Mouse (Mus musculus): ENCODE results near the gene Aif1. TPM values are rescaled to one million over a fixed set of nuclear protein-coding genes. Genes with fewer than 3 reads are reported as not detected.
"Not testable (repeated sequence)": the region's sequence is repeated elsewhere in the genome, so short reads cannot be mapped to it uniquely, and the experiment has no call there.

The Aif1 gene
- total and polyA plus RNA-seq, 2 experiments: 1.6 to 13.3 TPM

DNA sequence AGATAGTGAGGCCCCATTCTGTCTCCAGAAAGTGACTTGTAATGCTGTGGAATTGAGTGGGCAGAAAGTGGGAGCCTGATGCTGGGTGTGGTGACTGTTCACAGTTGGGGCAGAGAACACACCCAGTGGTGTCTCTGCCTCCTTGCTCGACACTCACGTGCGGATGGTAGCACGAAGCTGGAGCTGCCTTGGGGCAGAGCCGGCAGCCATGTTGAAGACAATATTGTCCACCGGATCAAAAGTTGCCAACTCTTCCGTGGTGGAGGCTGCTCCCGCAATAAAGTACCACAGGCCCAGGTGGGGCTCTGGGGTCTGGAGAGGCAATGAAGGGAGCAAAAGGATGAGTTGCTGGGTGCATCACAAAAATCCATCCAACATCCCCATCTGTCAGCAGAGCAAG lies 44.8 kb downstream of the Aif1 start:
- WGBS: 23% methylated on average over 8 of the region's 8 CpGs
- H3K4me3 ChIP-seq (ENCODE audit: insufficient read depth, low read depth, low read length): peak overlapping the region; percentile 69
- H3K36me3 ChIP-seq (ENCODE audit: control insufficient read depth, insufficient read depth, low read length): peaks cover 7% of the 10 kb centered on the region; the same call in 1 of the 2 replicates
- H3K27ac ChIP-seq (replicated peaks; ENCODE audit: insufficient read depth, low read depth, low read length): peak overlapping the region; percentile 85
- H3K4me1 ChIP-seq (ENCODE audit: control insufficient read depth, insufficient read depth, low read length): peaks cover 19% of the 10 kb centered on the region
- peaks cover 19% of the 10 kb centered on the region; the same call in 1 of the 2 replicates for H3K79me2 ChIP-seq (ENCODE audit: control insufficient read depth, insufficient read depth, low read length)
- DNase-seq (ENCODE audit: extremely low read depth, low read depth, low spot score): no peak
- no peaks in the 10 kb centered on the region for H3K27me3 ChIP-seq (ENCODE audit: control insufficient read depth, insufficient read depth, low read length)
- TF ChIP-seq POLR2A (IDR thresholded peaks at IDR 0.05; ENCODE audit: extremely low read depth, insufficient read depth, low read length) (no peak), CTCF (IDR thresholded peaks at IDR 0.05; ENCODE audit: low read depth, low read length) (no peak)
- H3K9ac ChIP-seq (ENCODE audit: low read depth, low read length): peak overlapping the region; percentile 80

DNA sequence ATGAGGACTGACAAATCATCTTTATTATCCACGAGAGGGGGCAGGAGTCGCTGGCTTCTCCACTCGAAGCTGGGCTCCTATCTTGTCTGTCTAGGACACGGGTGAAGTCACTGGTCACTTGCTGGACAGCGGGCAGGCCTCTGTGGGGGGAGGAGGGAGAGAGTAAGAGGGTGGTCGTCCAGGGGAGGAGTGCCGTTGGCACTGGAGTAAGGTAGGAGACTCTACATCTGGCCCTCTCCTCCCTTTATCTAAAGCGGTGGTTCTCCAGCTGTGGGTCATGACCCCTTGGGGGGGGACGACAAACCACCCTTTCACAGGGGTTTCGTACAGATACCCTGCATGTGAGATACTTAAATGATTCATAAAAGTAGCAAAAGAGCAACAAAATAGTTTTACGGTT lies 46.9 kb downstream of the Aif1 start:
- DNase-seq (ENCODE audit: extremely low read depth, low read depth, low spot score): no peak
- no peak overlapping the region for H3K27ac ChIP-seq (replicated peaks; ENCODE audit: insufficient read depth, low read depth, low read length)
- no peak overlapping the region for H3K4me3 ChIP-seq (ENCODE audit: insufficient read depth, low read depth, low read length)
- 63% methylated on average over 11 of the region's 11 CpGs for WGBS
- H3K4me1 ChIP-seq (ENCODE audit: control insufficient read depth, insufficient read depth, low read length): peaks cover 25% of the 10 kb centered on the region
- H3K36me3 ChIP-seq (ENCODE audit: control insufficient read depth, insufficient read depth, low read length): peaks cover 7% of the 10 kb centered on the region; the same call in 1 of the 2 replicates
- TF ChIP-seq POLR2A (IDR thresholded peaks at IDR 0.05; ENCODE audit: extremely low read depth, insufficient read depth, low read length) (no peak), CTCF (IDR thresholded peaks at IDR 0.05; ENCODE audit: low read depth, low read length) (no peak)
- H3K79me2 ChIP-seq (ENCODE audit: control insufficient read depth, insufficient read depth, low read length): peaks cover 15% of the 10 kb centered on the region; the same call in 1 of the 2 replicates
- no peak overlapping the region for H3K9ac ChIP-seq (ENCODE audit: low read depth, low read length)
- no peaks in the 10 kb centered on the region for H3K27me3 ChIP-seq (ENCODE audit: control insufficient read depth, insufficient read depth, low read length)

DNA sequence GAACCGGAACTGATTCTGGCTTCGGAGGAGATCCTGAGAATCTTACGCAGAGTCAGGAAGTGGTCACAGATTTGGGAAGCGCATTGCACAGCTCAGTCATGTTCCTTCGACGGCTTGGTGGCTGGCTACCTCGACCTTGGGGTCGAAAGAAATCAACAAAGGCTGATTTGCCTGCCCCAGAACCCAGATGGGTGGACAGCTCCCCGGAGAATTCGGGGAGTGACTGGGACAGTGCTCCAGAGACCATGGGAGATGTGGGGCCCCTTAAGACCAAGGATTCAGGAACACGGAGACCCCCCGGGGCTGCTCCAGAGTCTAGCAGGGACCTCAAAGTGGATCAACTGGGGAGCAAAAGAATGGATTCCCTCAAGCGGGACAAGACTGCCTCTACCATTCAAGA lies 48.9 kb downstream of the Aif1 start:
- Histone ChIP-seq H3K4me3 (ENCODE audit: insufficient read depth, low read depth, low read length) (peak overlapping the region; percentile 95; the same call in 1 of the 2 replicates), H3K27me3 (ENCODE audit: control insufficient read depth, insufficient read depth, low read length) (no peaks in the 10 kb centered on the region), H3K27ac (replicated peaks; ENCODE audit: insufficient read depth, low read depth, low read length) (peak overlapping the region; percentile 94), H3K36me3 (ENCODE audit: control insufficient read depth, insufficient read depth, low read length) (peaks cover 11% of the 10 kb centered on the region; the same call in 1 of the 2 replicates), H3K9ac (ENCODE audit: low read depth, low read length) (peak overlapping the region; percentile 92), H3K4me1 (ENCODE audit: control insufficient read depth, insufficient read depth, low read length) (peaks cover 21% of the 10 kb centered on the region), H3K79me2 (ENCODE audit: control insufficient read depth, insufficient read depth, low read length) (peaks cover 18% of the 10 kb centered on the region; the same call in 1 of the 2 replicates)
- TF ChIP-seq POLR2A (IDR thresholded peaks at IDR 0.05; ENCODE audit: extremely low read depth, insufficient read depth, low read length) (no peak), CTCF (IDR thresholded peaks at IDR 0.05; ENCODE audit: low read depth, low read length) (no peak)
- 42% methylated on average over 13 of the region's 13 CpGs for WGBS
- DNase-seq (ENCODE audit: extremely low read depth, low read depth, low spot score): no peak

DNA sequence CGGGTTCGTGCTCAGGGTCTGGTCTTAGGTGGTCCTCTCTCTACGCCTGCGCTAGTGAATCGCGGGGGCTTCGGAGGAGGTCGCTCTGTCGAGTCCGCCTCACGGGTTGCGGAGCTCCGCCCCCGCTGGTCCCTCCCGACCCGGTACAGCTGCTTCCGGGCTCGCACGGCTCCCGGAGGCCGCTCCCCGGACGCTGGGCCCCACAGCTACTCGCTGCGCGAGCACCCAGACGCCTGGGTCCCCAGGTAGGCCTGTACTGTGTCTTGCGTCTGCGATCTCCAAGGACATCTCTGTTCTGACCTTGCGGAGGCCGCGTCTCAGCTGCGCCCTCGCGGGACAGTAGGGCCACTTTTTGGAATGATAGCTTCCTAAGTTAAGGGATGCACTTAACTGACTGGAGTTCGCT lies 49.7 kb downstream of the Aif1 start, which contains the start of gene D17H6S53E:
Gene D17H6S53E (plus strand): TSS at position 168 of the 406 bp plus-strand sequence.
- Histone ChIP-seq H3K4me1 (ENCODE audit: control insufficient read depth, insufficient read depth, low read length) (peaks cover 21% of the 10 kb centered on the region), H3K9ac (ENCODE audit: low read depth, low read length) (peak within 1 kb of the TSS; percentile 92), H3K27me3 (ENCODE audit: control insufficient read depth, insufficient read depth, low read length) (no peaks in the 10 kb centered on the region), H3K4me3 (ENCODE audit: insufficient read depth, low read depth, low read length) (peak within 1 kb of the TSS; percentile 95), H3K36me3 (ENCODE audit: control insufficient read depth, insufficient read depth, low read length) (peaks cover 11% of the 10 kb centered on the region; the same call in 1 of the 2 replicates), H3K27ac (replicated peaks; ENCODE audit: insufficient read depth, low read depth, low read length) (peak within 1 kb of the TSS; percentile 94), H3K79me2 (ENCODE audit: control insufficient read depth, insufficient read depth, low read length) (peaks cover 18% of the 10 kb centered on the region; the same call in 1 of the 2 replicates)
- peak; percentile 56 for DNase-seq (ENCODE audit: extremely low read depth, low read depth, low spot score)
- under 1% methylated on average over 36 of the region's 36 CpGs for WGBS
- no peak for TF ChIP-seq CTCF (IDR thresholded peaks at IDR 0.05; ENCODE audit: low read depth, low read length)
- peak; percentile 69; the same call in 1 of the 2 replicates for TF ChIP-seq POLR2A (IDR thresholded peaks at IDR 0.05; ENCODE audit: extremely low read depth, insufficient read depth, low read length)

DNA sequence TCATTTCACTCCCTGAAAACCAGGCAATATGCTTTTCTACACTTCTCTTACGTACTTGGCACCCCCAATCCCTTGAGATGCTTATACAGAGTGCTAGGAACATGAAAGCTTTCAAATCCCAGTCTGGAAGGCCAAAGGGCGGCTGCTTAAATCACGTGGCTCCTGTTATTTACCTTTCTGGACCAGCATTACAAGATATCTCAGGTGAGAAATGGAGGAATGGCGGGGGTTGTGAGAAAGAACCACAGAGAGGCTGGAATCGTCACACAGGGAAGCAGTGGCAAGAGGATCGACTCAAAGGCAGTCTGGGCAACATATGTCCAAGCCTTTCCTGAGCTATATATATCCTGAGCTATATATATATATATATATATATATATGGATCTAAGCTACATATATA lies 50.3 kb downstream of the Aif1 start:
- DNase-seq (ENCODE audit: extremely low read depth, low read depth, low spot score): peak; percentile 80
- H3K4me1 ChIP-seq (ENCODE audit: control insufficient read depth, insufficient read depth, low read length): peaks cover 20% of the 10 kb centered on the region
- peak overlapping the region; percentile 92 for H3K9ac ChIP-seq (ENCODE audit: low read depth, low read length)
- no peak for TF ChIP-seq CTCF (IDR thresholded peaks at IDR 0.05; ENCODE audit: low read depth, low read length)
- TF ChIP-seq POLR2A (IDR thresholded peaks at IDR 0.05; ENCODE audit: extremely low read depth, insufficient read depth, low read length): 0 out of 2 replicates have a peak, but pooled peaks have one; percentile 23
- H3K27ac ChIP-seq (replicated peaks; ENCODE audit: insufficient read depth, low read depth, low read length): peak overlapping the region; percentile 94
- 18% methylated on average over 6 of the region's 6 CpGs for WGBS
- H3K36me3 ChIP-seq (ENCODE audit: control insufficient read depth, insufficient read depth, low read length): peaks cover 11% of the 10 kb centered on the region; the same call in 1 of the 2 replicates
- H3K4me3 ChIP-seq (ENCODE audit: insufficient read depth, low read depth, low read length): peak overlapping the region; percentile 95
- peaks cover 22% of the 10 kb centered on the region for H3K79me2 ChIP-seq (ENCODE audit: control insufficient read depth, insufficient read depth, low read length)
- H3K27me3 ChIP-seq (ENCODE audit: control insufficient read depth, insufficient read depth, low read length): no peaks in the 10 kb centered on the region

DNA sequence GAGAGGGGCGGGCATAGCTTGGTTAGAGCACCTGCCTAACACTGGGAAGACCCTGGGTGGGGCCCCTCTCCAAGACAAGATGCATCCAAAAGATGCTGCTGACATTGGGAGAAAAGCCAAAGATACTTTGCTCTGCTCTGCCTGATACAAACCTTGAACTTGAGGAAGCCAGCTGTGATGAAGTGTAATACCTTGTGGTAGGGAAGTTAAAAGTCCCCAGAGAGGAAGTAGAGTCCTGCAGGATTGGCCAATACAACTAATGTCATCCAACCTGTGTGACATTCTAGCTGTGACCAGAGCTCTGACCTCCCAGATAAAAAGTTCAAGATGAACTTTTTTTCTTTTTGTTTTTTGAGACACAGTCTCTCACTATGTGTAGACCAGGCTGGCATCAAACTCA lies 50.8 kb downstream of the Aif1 start:
- Histone ChIP-seq H3K27ac (replicated peaks; ENCODE audit: insufficient read depth, low read depth, low read length) (peak overlapping the region; percentile 94), H3K9ac (ENCODE audit: low read depth, low read length) (no peak overlapping the region), H3K27me3 (ENCODE audit: control insufficient read depth, insufficient read depth, low read length) (no peaks in the 10 kb centered on the region), H3K4me3 (ENCODE audit: insufficient read depth, low read depth, low read length) (no peak overlapping the region), H3K4me1 (ENCODE audit: control insufficient read depth, insufficient read depth, low read length) (peaks cover 20% of the 10 kb centered on the region), H3K36me3 (ENCODE audit: control insufficient read depth, insufficient read depth, low read length) (peaks cover 7% of the 10 kb centered on the region; the same call in 1 of the 2 replicates), H3K79me2 (ENCODE audit: control insufficient read depth, insufficient read depth, low read length) (peaks cover 24% of the 10 kb centered on the region)
- WGBS: 100% methylated on average over 1 of the region's 1 CpGs
- TF ChIP-seq POLR2A (IDR thresholded peaks at IDR 0.05; ENCODE audit: extremely low read depth, insufficient read depth, low read length) (no peak), CTCF (IDR thresholded peaks at IDR 0.05; ENCODE audit: low read depth, low read length) (no peak)
- no peak for DNase-seq (ENCODE audit: extremely low read depth, low read depth, low spot score)

DNA sequence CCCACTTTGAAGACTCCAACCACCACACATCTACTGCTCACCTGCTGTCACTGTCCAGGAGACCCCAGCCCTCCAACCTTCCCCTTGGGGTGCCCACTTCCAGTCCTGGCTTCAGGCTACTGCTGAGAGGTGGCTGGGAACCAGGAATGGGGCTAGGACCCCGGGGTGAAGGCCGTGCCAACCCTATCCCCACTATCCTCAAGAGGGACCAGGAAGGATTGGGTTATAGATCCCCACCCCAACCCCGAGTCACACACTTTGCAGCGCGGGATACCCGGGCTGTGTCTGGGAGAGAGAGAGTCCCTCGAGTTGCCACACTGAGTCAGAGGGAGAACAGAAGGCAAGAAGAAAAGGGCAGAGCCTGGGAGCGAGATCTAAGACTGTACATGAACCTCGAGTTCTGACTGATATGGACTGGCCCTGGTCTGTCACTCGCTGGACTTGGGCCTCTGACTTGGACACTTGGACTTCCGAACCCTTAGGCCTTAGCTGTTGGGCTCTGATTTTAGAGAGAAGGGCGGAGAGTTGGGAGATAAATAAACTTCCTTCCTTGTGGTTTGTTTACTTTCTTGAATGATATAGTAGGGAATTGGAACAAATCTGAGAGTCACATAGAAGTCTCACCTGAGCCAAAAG lies 51.5 kb downstream of the Aif1 start:
- H3K9ac ChIP-seq (ENCODE audit: low read depth, low read length); H3K27ac ChIP-seq (replicated peaks; ENCODE audit: insufficient read depth, low read depth, low read length); H3K4me3 ChIP-seq (ENCODE audit: insufficient read depth, low read depth, low read length); H3K27me3 ChIP-seq (ENCODE audit: control insufficient read depth, insufficient read depth, low read length): not testable (repeated sequence)
- WGBS: 85% methylated on average over 12 of the region's 12 CpGs
- Histone ChIP-seq H3K4me1 (ENCODE audit: control insufficient read depth, insufficient read depth, low read length) (peaks cover 23% of the 10 kb centered on the region), H3K36me3 (ENCODE audit: control insufficient read depth, insufficient read depth, low read length) (peaks cover 11% of the 10 kb centered on the region; the same call in 1 of the 2 replicates), H3K79me2 (ENCODE audit: control insufficient read depth, insufficient read depth, low read length) (peaks cover 24% of the 10 kb centered on the region)
- DNase-seq (ENCODE audit: extremely low read depth, low read depth, low spot score): peak; percentile 38

DNA sequence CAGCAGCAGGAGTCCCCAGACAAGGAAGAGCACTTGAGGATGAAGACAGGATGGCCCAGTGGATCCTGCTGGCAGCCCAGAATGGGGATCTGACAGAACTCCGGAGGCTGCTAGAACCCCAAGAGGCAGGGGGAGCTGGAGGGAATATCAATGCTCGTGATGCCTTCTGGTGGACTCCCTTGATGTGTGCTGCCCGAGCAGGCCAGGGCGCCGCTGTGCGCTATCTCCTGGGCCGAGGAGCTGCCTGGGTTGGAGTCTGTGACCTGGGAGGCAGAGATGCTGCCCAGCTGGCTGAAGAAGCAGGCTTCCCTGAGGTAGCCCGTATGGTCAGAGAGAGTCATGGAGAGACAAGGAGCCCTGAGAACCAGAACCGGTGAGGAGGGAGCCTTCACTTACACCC lies 52.6 kb downstream of the Aif1 start:
- WGBS: 90% methylated on average over 9 of the region's 9 CpGs
- not testable (repeated sequence) for H3K4me3 ChIP-seq (ENCODE audit: insufficient read depth, low read depth, low read length); H3K27me3 ChIP-seq (ENCODE audit: control insufficient read depth, insufficient read depth, low read length); DNase-seq (ENCODE audit: extremely low read depth, low read depth, low spot score); H3K27ac ChIP-seq (replicated peaks; ENCODE audit: insufficient read depth, low read depth, low read length); H3K9ac ChIP-seq (ENCODE audit: low read depth, low read length)
- peaks cover 10% of the 10 kb centered on the region; the same call in 1 of the 2 replicates for H3K36me3 ChIP-seq (ENCODE audit: control insufficient read depth, insufficient read depth, low read length)
- H3K79me2 ChIP-seq (ENCODE audit: control insufficient read depth, insufficient read depth, low read length): peaks cover 20% of the 10 kb centered on the region
- H3K4me1 ChIP-seq (ENCODE audit: control insufficient read depth, insufficient read depth, low read length): peaks cover 23% of the 10 kb centered on the region

Data from liver, adult 2 months (tissue).